Mouse (Mus musculus) midbrain, postnatal 0 days (tissue): ENCODE measurements around the gene Zdhhc6. TPM values are rescaled to one million over a fixed set of nuclear protein-coding genes. Genes with fewer than 3 reads are reported as not detected.

Experiments
- ATAC-seq: fragments of 200-750 bp; cut with Nextera tagmentation; 2 replicates; pipeline ENCODE4 v1.8.0; 2017; ENCODE audit warnings: moderate number of reproducible peaks, mild to moderate bottlenecking, moderate TSS enrichment, moderate library complexity; ENCODE audit not compliant: low FRiP score
- DNase-seq: peaks from one replicate; pipeline ENCODE4 v3.0.0-alpha.2; 2015; ENCODE audit warnings: low spot score
- H3K27ac ChIP-seq: fragments of 300-500 bp; sonication (generic); 2 replicates; pipeline ENCODE4 v1.5.1; 2014; ENCODE audit warnings: low read depth, mild to moderate bottlenecking, low read length, mixed read lengths
- H3K27me3 ChIP-seq: fragments of 300-500 bp; sonication (generic); 2 replicates; pipeline ENCODE4 v1.6.1; 2014; ENCODE audit warnings: low read length, control low read depth, mixed read lengths; ENCODE audit not compliant: insufficient read depth
- H3K36me3 ChIP-seq: fragments of 300-500 bp; sonication (generic); 2 replicates; pipeline ENCODE4 v1.6.1; 2014; ENCODE audit warnings: low read length, control low read depth, mixed read lengths; ENCODE audit not compliant: insufficient read depth
- H3K4me1 ChIP-seq: fragments of 300-500 bp; sonication (generic); 2 replicates; pipeline ENCODE4 v1.6.1; 2014; ENCODE audit warnings: mild to moderate bottlenecking, control low read depth, antibody characterized with exemption, low read length, mixed read lengths; ENCODE audit not compliant: insufficient read depth
- H3K4me2 ChIP-seq: fragments of 300-500 bp; sonication (generic); 2 replicates; pipeline ENCODE4 v1.6.1; 2014; ENCODE audit warnings: low read depth, mild to moderate bottlenecking, low read length, mixed read lengths; ENCODE audit not compliant: poor library complexity, severe bottlenecking
- H3K4me3 ChIP-seq: fragments of 300-500 bp; sonication (generic); 2 replicates; pipeline ENCODE4 v1.5.1; 2014; ENCODE audit warnings: low read depth, mild to moderate bottlenecking, low read length, moderate library complexity
- H3K9ac ChIP-seq: fragments of 300-500 bp; sonication (generic); replicated peaks from 2 replicates; pipeline ENCODE4 v1.6.1; 2014; ENCODE audit warnings: mild to moderate bottlenecking, low read length, moderate library complexity, mixed read lengths; ENCODE audit not compliant: poor library complexity, severe bottlenecking
- H3K9me3 ChIP-seq: fragments of 300-500 bp; sonication (generic); 2 replicates; pipeline ENCODE4 v1.6.1; 2016; ENCODE audit warnings: low read length, control low read depth
- CTCF ChIP-seq: IDR thresholded peaks from 2 replicates; pipeline ENCODE4 v1.5.1; 2016; ENCODE audit warnings: antibody characterized with exemption, mild to moderate bottlenecking
- WGBS: fragments of 180-500 bp; shearing (Covaris S2); extraction: QIAGEN DNeasy Blood & Tissue Kit; methylation state at CpG from one replicate; pipeline ENCODE4 v1.1.7; 2014; 5-methylcytosine and 5-hydroxymethylcytosine counted together
- polyA plus RNA-seq: library from polyadenylated mRNA; unstranded; fragments of >200 nt; fragmentation: Nextera tagmentation; extraction: Ambion mirVana; gene quantifications from 2 replicates; pipeline ENCODE4 v1.2.1, GENCODE M21; 2015
- total RNA-seq: library from RNA; depleted of rRNA; stranded (reverse); fragments of >200 nt; gene quantifications from 2 replicates; pipeline ENCODE4 v1.2.3, GENCODE M21; 2014; rRNA removed

The Zdhhc6 gene
- 41.4 and 42.6 TPM in 2 replicates for total RNA-seq
- 48.1 and 49.7 TPM in 2 replicates for polyA plus RNA-seq

- WGBS = under 1% methylated on average over 60 of the region's 60 CpGs
- peak within 1 kb of the TSS; percentile 79 for H3K9ac ChIP-seq
- H3K4me3 ChIP-seq = peak within 1 kb of the TSS; percentile 94
- no peaks in the 10 kb centered on the region for H3K27me3 ChIP-seq
- peak within 1 kb of the TSS; percentile 84 for H3K4me2 ChIP-seq
- H3K9me3 ChIP-seq = no peaks in the 10 kb centered on the region
- peaks cover 9% of the 10 kb centered on the region; the same call in 1 of the 2 replicates for H3K4me1 ChIP-seq
- H3K36me3 ChIP-seq = peaks cover 4% of the 10 kb centered on the region
- H3K27ac ChIP-seq = peak within 1 kb of the TSS; percentile 79
- peak; percentile 82 for ATAC-seq
- no peak for DNase-seq
- TF ChIP-seq CTCF = no peak
These were observed at the start of gene Zdhhc6 for GRCm38 (mm10) chr19:55315452-55316108. Zdhhc6 (minus strand) TSS chr19:55316032.

- Histone ChIP-seq H3K27ac (no peak overlapping the region), H3K9me3 (no peaks in the 10 kb centered on the region), H3K4me2 (no peak overlapping the region), H3K36me3 (no peaks in the 10 kb centered on the region), H3K27me3 (no peaks in the 10 kb centered on the region), H3K4me1 (no peaks in the 10 kb centered on the region), H3K4me3 (no peak overlapping the region), H3K9ac (no peak overlapping the region)
- no peak for ATAC-seq
- DNase-seq = no peak
- no peak for TF ChIP-seq CTCF
- 93% methylated on average over 9 of the region's 9 CpGs for WGBS
These were observed 46.8 kb upstream of the Zdhhc6 start for GRCm38 (mm10) chr19:55362606-55363005.

- Histone ChIP-seq H3K27me3 (no peaks in the 10 kb centered on the region), H3K4me2 (no peak overlapping the region), H3K4me3 (no peak overlapping the region), H3K36me3 (no peaks in the 10 kb centered on the region), H3K4me1 (no peaks in the 10 kb centered on the region; the same call in 1 of the 2 replicates), H3K9me3 (no peaks in the 10 kb centered on the region), H3K27ac (no peak overlapping the region), H3K9ac (no peak overlapping the region)
- peak; percentile 12 for DNase-seq
- ATAC-seq = no peak
- no peak for TF ChIP-seq CTCF
- 68% methylated on average over 9 of the region's 9 CpGs for WGBS
These were observed 35.0 kb upstream of the Zdhhc6 start for GRCm38 (mm10) chr19:55350673-55351378.

- 89% methylated on average over 3 of the region's 3 CpGs for WGBS
- H3K27me3 ChIP-seq = no peaks in the 10 kb centered on the region
- H3K36me3 ChIP-seq = no peaks in the 10 kb centered on the region
- no peaks in the 10 kb centered on the region for H3K9me3 ChIP-seq
- no peak overlapping the region for H3K9ac ChIP-seq
- TF ChIP-seq CTCF = no peak
- no peak for DNase-seq
- H3K4me1 ChIP-seq = no peaks in the 10 kb centered on the region; the same call in 1 of the 2 replicates
- no peak for ATAC-seq
- H3K4me3 ChIP-seq = no peak overlapping the region
- H3K27ac ChIP-seq = no peak overlapping the region
- no peak overlapping the region for H3K4me2 ChIP-seq
These were observed 32.4 kb upstream of the Zdhhc6 start for GRCm38 (mm10) chr19:55348187-55348586.

GRCm38 (mm10) chr19:55343274-55343673, 27.4 kb upstream of the Zdhhc6 start:
- Histone ChIP-seq H3K9me3 (no peaks in the 10 kb centered on the region), H3K9ac (no peak overlapping the region), H3K4me3 (no peak overlapping the region), H3K4me1 (0 out of 2 replicates have a peak, but pooled peaks cover 3% of the 10 kb centered on the region), H3K4me2 (no peak overlapping the region), H3K27ac (no peak overlapping the region), H3K27me3 (no peaks in the 10 kb centered on the region), H3K36me3 (no peaks in the 10 kb centered on the region)
- 86% methylated on average over 9 of the region's 9 CpGs for WGBS
- no peak for DNase-seq
- no peak for TF ChIP-seq CTCF
- ATAC-seq = no peak

- H3K9ac ChIP-seq = no peak overlapping the region
- H3K27ac ChIP-seq = no peak overlapping the region
- no peak for DNase-seq
- no peaks in the 10 kb centered on the region for H3K36me3 ChIP-seq
- H3K9me3 ChIP-seq = no peaks in the 10 kb centered on the region
- H3K4me1 ChIP-seq = 0 out of 2 replicates have a peak, but pooled peaks cover 3% of the 10 kb centered on the region
- no peak overlapping the region for H3K4me3 ChIP-seq
- H3K4me2 ChIP-seq = no peak overlapping the region
- 91% methylated on average over 7 of the region's 7 CpGs for WGBS
- no peak for ATAC-seq
- H3K27me3 ChIP-seq = no peaks in the 10 kb centered on the region
- TF ChIP-seq CTCF = no peak
These were observed 26.6 kb upstream of the Zdhhc6 start for GRCm38 (mm10) chr19:55342423-55342822.
